Mouse (Mus musculus): ENCODE results near the gene Cdkn2b. TPM values are rescaled to one million over a fixed set of nuclear protein-coding genes. Genes with fewer than 3 reads are reported as not detected.

Cdkn2b gene
- 0.20 and 0.57 TPM in 2 replicates for polyA plus RNA-seq (2014; fragmentation: Nextera tagmentation; extraction: Ambion mirVana)

DNA sequence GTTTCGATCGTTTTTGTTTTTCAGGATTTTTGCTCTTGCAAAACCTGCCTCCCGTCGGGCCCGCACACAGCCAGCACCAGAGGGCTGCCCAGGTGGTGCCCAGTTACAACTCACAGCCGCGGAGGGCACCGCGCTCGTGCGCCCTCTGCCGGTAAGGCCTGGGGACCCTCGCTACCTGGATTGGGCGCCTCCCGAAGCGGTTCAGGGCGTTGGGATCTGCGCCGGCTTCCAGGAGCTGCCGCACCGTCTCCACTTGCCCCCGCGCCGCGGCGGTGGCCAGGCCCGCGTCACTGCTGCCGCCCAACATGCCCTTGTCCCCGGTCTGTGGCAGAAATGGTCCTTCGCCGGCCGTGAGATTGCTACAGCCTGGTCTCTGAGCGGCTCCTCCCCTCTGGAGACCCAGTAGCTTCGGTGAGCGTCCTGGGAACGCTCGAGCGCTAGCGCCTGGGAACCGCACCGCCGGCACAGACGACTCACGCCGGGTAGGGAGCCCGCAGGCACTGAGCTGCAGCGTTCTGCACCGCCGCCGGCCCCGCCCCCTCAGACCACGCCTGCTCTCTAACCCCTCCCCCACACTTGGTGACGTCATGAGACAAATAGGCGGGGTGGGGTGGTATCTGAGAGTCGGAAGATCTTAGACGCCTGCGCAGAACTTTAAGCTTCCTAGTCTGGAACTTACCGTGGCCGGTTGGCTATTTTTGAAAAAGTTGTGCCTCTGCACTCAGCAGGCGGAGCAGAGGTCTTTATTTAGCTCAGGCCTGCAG, at the start of gene Cdkn2b:
Gene Cdkn2b, minus strand, starts transcription at position 549 of the 764 bp plus-strand sequence.
- Histone ChIP-seq H3K4me3 (ENCODE audit: low read depth, low read length) (peak within 1 kb of the TSS; percentile 41), H3K27me3 (replicated peaks; ENCODE audit: control insufficient read depth, insufficient read depth, low read length) (peaks cover 77% of the 10 kb centered on the region), H3K4me1 (ENCODE audit: control insufficient read depth, insufficient read depth, low read length) (peaks cover 7% of the 10 kb centered on the region), H3K4me2 (ENCODE audit: low read length) (peak within 1 kb of the TSS; percentile 85), H3K9me3 (replicated peaks; ENCODE audit: control insufficient read depth, low read length) (no peaks in the 10 kb centered on the region), H3K36me3 (ENCODE audit: control insufficient read depth, insufficient read depth, low read length) (no peaks in the 10 kb centered on the region), H3K9ac (ENCODE audit: low read length) (peak within 1 kb of the TSS; percentile 41; the same call in 1 of the 2 replicates), H3K27ac (ENCODE audit: low read depth, low read length) (no peak within 1 kb of the TSS)
- peak; percentile 95 for ATAC-seq
- DNase-seq (ENCODE audit: low spot score): peak; percentile 82
- WGBS: under 1% methylated on average over 60 of the region's 61 CpGs

DNA sequence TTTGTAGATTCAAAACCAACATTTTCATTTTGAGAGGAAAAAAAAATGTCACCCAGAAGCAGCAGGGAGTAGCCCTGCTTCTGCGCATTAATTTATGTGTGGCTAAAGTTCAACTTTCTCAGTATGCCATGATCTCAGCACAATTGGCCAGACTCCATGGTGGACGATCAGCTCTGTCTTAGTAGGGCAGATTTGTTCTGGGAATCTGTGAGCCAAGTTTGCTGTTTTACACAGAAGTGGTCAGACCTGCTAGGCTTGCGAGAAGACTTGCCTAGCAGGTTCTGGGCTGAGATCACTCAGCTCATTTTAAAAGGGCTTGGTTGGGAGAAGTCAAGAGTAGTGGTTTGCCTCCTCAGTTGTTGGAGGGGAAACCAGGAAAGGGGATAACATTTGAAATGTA, 49.5 kb upstream of the Cdkn2b start:
- no peaks in the 10 kb centered on the region for H3K36me3 ChIP-seq (ENCODE audit: control insufficient read depth, insufficient read depth, low read length)
- no peak for ATAC-seq
- no peak overlapping the region for H3K27ac ChIP-seq (ENCODE audit: low read depth, low read length)
- WGBS: 67% methylated on average over 3 of the region's 3 CpGs
- DNase-seq (ENCODE audit: low spot score): peak; percentile 31
- no peaks in the 10 kb centered on the region for H3K9me3 ChIP-seq (replicated peaks; ENCODE audit: control insufficient read depth, low read length)
- H3K27me3 ChIP-seq (replicated peaks; ENCODE audit: control insufficient read depth, insufficient read depth, low read length): no peaks in the 10 kb centered on the region
- H3K4me2 ChIP-seq (ENCODE audit: low read length): no peak overlapping the region
- no peaks in the 10 kb centered on the region for H3K4me1 ChIP-seq (ENCODE audit: control insufficient read depth, insufficient read depth, low read length)
- no peak overlapping the region for H3K9ac ChIP-seq (ENCODE audit: low read length)
- no peak overlapping the region for H3K4me3 ChIP-seq (ENCODE audit: low read depth, low read length)

DNA sequence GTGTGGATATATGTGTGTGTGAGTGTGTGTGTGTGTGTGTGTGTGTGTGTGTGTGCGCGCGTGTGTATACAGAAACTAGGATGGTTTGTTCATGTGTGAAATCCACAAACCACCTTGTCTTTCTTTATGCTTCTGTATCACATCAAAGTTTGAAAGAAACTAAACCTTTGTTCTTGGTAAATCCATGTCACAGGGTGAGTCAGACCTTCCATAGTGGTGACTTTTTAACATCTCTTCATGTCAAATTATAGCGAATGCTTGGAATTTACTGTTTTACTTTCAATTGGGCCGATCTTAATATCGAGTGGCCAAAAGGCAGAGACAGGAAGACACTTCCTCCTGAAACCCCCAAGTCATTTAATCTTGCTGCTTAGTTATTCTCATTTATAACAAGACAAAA, 48.7 kb upstream of the Cdkn2b start:
- ATAC-seq (no peak), DNase-seq (ENCODE audit: low spot score) (no peak)
- no peaks in the 10 kb centered on the region for H3K9me3 ChIP-seq (replicated peaks; ENCODE audit: control insufficient read depth, low read length)
- H3K27ac ChIP-seq (ENCODE audit: low read depth, low read length): no peak overlapping the region
- no peak overlapping the region for H3K9ac ChIP-seq (ENCODE audit: low read length)
- H3K36me3 ChIP-seq (ENCODE audit: control insufficient read depth, insufficient read depth, low read length): no peaks in the 10 kb centered on the region
- no peak overlapping the region for H3K4me2 ChIP-seq (ENCODE audit: low read length)
- no peak overlapping the region for H3K4me3 ChIP-seq (ENCODE audit: low read depth, low read length)
- no peaks in the 10 kb centered on the region for H3K4me1 ChIP-seq (ENCODE audit: control insufficient read depth, insufficient read depth, low read length)
- WGBS: 92% methylated on average over 6 of the region's 6 CpGs
- H3K27me3 ChIP-seq (replicated peaks; ENCODE audit: control insufficient read depth, insufficient read depth, low read length): no peaks in the 10 kb centered on the region

DNA sequence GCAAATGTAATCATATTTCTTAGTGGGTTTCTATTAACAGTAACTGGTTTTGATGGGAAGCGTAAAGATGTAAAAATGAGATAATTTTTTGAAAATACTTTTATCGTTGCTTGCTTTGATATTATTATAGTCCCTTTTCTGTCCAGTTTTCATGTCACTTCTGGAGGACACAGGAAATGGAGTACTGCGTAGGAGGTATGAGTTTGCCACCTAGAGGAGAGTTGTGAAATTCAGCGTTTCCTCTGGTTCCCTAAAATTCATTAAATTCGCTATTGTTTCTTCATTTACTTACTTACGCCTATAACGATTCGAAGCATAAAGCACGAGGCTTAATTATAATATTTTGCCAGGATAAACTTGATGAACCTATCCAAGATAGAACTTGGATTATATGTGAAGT, 43.1 kb upstream of the Cdkn2b start:
- Histone ChIP-seq H3K4me1 (ENCODE audit: control insufficient read depth, insufficient read depth, low read length) (no peaks in the 10 kb centered on the region), H3K27ac (ENCODE audit: low read depth, low read length) (no peak overlapping the region), H3K9me3 (replicated peaks; ENCODE audit: control insufficient read depth, low read length) (no peaks in the 10 kb centered on the region), H3K9ac (ENCODE audit: low read length) (no peak overlapping the region), H3K36me3 (ENCODE audit: control insufficient read depth, insufficient read depth, low read length) (no peaks in the 10 kb centered on the region), H3K27me3 (replicated peaks; ENCODE audit: control insufficient read depth, insufficient read depth, low read length) (no peaks in the 10 kb centered on the region), H3K4me2 (ENCODE audit: low read length) (no peak overlapping the region), H3K4me3 (ENCODE audit: low read depth, low read length) (no peak overlapping the region)
- DNase-seq (ENCODE audit: low spot score) (no peak), ATAC-seq (no peak)
- 51% methylated on average over 9 of the region's 9 CpGs for WGBS

DNA sequence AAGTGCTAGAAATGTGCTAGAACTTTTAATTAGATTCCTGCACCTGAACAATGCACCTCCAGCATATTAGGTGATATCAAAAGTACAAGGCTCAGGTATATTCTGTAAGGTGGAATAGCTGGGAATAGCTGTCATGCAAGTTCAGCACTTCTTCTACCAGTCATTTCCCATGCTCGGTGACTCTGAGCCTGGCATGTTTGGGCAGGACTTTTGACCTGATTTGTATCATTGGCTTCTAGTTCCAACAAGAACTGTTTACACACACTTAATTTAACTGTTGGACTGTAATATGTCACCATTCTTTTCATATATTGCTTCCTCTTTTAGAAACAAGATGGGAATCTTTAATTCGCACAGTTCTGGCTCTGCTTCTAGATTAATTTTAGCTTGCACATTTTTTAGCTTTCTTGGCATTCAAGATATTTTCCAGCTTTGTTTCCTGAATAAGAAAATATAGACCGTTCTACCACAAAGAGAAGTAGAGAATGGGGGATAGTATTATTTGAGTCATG, 42.3 kb upstream of the Cdkn2b start:
- DNase-seq (ENCODE audit: low spot score) (no peak), ATAC-seq (no peak)
- H3K27ac ChIP-seq (ENCODE audit: low read depth, low read length): no peak overlapping the region
- no peak overlapping the region for H3K4me3 ChIP-seq (ENCODE audit: low read depth, low read length)
- H3K9ac ChIP-seq (ENCODE audit: low read length): no peak overlapping the region
- 90% methylated on average over 3 of the region's 3 CpGs for WGBS
- H3K27me3 ChIP-seq (replicated peaks; ENCODE audit: control insufficient read depth, insufficient read depth, low read length): no peaks in the 10 kb centered on the region
- H3K4me1 ChIP-seq (ENCODE audit: control insufficient read depth, insufficient read depth, low read length): no peaks in the 10 kb centered on the region
- no peaks in the 10 kb centered on the region for H3K36me3 ChIP-seq (ENCODE audit: control insufficient read depth, insufficient read depth, low read length)
- H3K4me2 ChIP-seq (ENCODE audit: low read length): no peak overlapping the region
- no peaks in the 10 kb centered on the region for H3K9me3 ChIP-seq (replicated peaks; ENCODE audit: control insufficient read depth, low read length)

DNA sequence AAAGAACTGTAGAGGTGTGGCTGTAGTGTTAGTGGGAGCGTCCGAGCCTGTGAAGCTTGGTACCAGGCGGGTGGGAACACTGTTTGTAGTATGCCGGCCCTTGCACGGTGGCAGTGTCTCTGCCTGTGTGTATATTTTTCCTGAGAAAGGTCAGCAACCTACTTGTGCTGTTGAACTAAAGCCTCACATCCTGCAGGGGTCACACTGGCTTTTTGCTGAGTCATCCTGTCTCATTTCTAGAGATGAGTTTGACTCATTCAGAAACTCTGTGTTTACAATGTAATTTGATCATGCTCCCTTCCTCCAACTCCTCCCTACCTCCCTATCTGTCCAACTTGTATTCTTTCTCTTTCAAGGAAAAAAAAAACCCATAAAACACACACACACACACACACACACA, 40.6 kb upstream of the Cdkn2b start:
- no peak overlapping the region for H3K4me3 ChIP-seq (ENCODE audit: low read depth, low read length)
- no peaks in the 10 kb centered on the region for H3K36me3 ChIP-seq (ENCODE audit: control insufficient read depth, insufficient read depth, low read length)
- H3K27me3 ChIP-seq (replicated peaks; ENCODE audit: control insufficient read depth, insufficient read depth, low read length): no peaks in the 10 kb centered on the region
- no peak overlapping the region for H3K27ac ChIP-seq (ENCODE audit: low read depth, low read length)
- no peaks in the 10 kb centered on the region for H3K9me3 ChIP-seq (replicated peaks; ENCODE audit: control insufficient read depth, low read length)
- WGBS: 57% methylated on average over 5 of the region's 5 CpGs
- DNase-seq (ENCODE audit: low spot score): no peak
- ATAC-seq: no peak
- no peaks in the 10 kb centered on the region for H3K4me1 ChIP-seq (ENCODE audit: control insufficient read depth, insufficient read depth, low read length)
- H3K4me2 ChIP-seq (ENCODE audit: low read length): no peak overlapping the region
- no peak overlapping the region for H3K9ac ChIP-seq (ENCODE audit: low read length)

DNA sequence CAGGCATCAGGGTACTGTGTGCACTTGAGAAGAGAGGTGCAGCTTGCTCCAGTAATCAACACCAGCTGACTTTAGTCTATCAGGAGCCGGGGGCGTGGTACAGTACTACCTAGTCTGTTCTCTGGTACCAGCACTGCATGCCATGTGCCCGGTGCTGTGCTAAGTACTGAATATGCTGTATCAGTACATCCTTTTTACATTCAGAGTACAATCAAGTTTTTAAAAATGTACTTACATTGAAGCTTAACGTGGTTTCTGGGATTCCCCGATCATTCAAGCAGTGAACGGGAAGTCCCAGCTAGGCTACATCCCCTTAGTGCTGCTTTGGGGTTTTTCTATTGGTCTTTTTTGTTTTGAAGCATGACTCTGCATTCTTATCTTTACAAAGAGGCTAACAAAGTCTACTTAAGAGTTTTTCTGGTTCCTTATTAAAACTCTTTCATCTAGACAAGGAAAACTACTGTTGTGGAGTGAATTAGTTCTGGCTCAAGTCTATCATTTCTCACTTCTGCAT, 40.2 kb upstream of the Cdkn2b start:
- Histone ChIP-seq H3K4me3 (ENCODE audit: low read depth, low read length) (no peak overlapping the region), H3K27ac (ENCODE audit: low read depth, low read length) (no peak overlapping the region), H3K9me3 (replicated peaks; ENCODE audit: control insufficient read depth, low read length) (no peaks in the 10 kb centered on the region), H3K36me3 (ENCODE audit: control insufficient read depth, insufficient read depth, low read length) (no peaks in the 10 kb centered on the region), H3K9ac (ENCODE audit: low read length) (no peak overlapping the region), H3K27me3 (replicated peaks; ENCODE audit: control insufficient read depth, insufficient read depth, low read length) (no peaks in the 10 kb centered on the region), H3K4me2 (ENCODE audit: low read length) (no peak overlapping the region), H3K4me1 (ENCODE audit: control insufficient read depth, insufficient read depth, low read length) (no peaks in the 10 kb centered on the region)
- WGBS: 74% methylated on average over 6 of the region's 6 CpGs
- no peak for ATAC-seq
- no peak for DNase-seq (ENCODE audit: low spot score)

DNA sequence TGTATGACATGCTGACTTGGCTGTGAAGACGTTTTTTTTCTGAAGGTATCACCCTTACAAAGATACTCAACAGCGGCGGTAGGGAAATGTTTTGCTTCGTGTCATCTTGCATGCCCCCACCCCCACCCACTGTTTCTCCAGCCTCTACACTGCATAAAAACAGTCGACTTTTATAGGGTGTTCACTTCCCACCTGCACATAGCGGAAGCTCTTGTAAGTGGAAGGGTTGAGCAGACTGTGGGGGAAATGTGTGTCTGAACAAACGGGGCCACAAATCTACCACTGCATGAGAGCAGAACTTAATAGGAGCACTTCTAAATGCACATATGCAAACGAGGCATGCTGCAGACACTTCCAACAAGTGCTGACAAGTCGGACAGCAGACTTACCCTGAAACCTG, 39.6 kb upstream of the Cdkn2b start:
- Histone ChIP-seq H3K36me3 (ENCODE audit: control insufficient read depth, insufficient read depth, low read length) (no peaks in the 10 kb centered on the region), H3K27me3 (replicated peaks; ENCODE audit: control insufficient read depth, insufficient read depth, low read length) (no peaks in the 10 kb centered on the region), H3K4me1 (ENCODE audit: control insufficient read depth, insufficient read depth, low read length) (no peaks in the 10 kb centered on the region), H3K4me3 (ENCODE audit: low read depth, low read length) (no peak overlapping the region), H3K9me3 (replicated peaks; ENCODE audit: control insufficient read depth, low read length) (no peaks in the 10 kb centered on the region), H3K4me2 (ENCODE audit: low read length) (no peak overlapping the region), H3K27ac (ENCODE audit: low read depth, low read length) (no peak overlapping the region), H3K9ac (ENCODE audit: low read length) (no peak overlapping the region)
- no peak for DNase-seq (ENCODE audit: low spot score)
- ATAC-seq: no peak
- WGBS: 68% methylated on average over 9 of the region's 9 CpGs

DNA sequence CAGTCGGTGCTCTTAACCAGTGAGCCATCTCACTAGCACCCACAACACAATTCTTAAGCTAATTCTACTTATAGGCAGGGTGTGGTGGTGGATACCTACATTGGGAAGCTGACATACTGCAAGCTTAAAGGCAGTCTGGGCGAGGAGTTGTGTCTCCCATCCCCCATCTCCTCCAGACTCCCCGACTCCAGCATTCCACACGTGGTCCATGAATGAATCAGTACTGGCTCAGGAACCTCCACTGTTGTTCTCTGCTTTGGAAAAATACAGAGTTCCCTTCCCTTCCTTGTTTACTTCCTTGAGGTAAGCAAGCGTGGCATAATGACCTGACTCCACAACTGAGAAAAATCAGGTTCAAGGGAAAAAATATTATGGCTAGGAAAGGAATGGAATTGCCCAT, 38.0 kb upstream of the Cdkn2b start:
- no peaks in the 10 kb centered on the region for H3K9me3 ChIP-seq (replicated peaks; ENCODE audit: control insufficient read depth, low read length)
- ATAC-seq: no peak
- DNase-seq (ENCODE audit: low spot score): no peak
- 65% methylated on average over 5 of the region's 5 CpGs for WGBS
- no peak overlapping the region for H3K9ac ChIP-seq (ENCODE audit: low read length)
- no peak overlapping the region for H3K4me2 ChIP-seq (ENCODE audit: low read length)
- no peaks in the 10 kb centered on the region for H3K36me3 ChIP-seq (ENCODE audit: control insufficient read depth, insufficient read depth, low read length)
- no peaks in the 10 kb centered on the region for H3K27me3 ChIP-seq (replicated peaks; ENCODE audit: control insufficient read depth, insufficient read depth, low read length)
- H3K4me3 ChIP-seq (ENCODE audit: low read depth, low read length): no peak overlapping the region
- no peak overlapping the region for H3K27ac ChIP-seq (ENCODE audit: low read depth, low read length)
- no peaks in the 10 kb centered on the region for H3K4me1 ChIP-seq (ENCODE audit: control insufficient read depth, insufficient read depth, low read length)
